Mouse (Mus musculus): ENCODE measurements around the gene Tshr.
"Not testable (repeated sequence)": the region's sequence is repeated elsewhere in the genome, so short reads cannot be mapped to it uniquely, and the experiment has no call there.

The Tshr gene

GRCm38 (mm10) chr12:91384281-91385017 is at the start of gene Tshr, which contains the start of gene Cep128:
TSS of gene Tshr (plus strand) at chr12:91384563.
TSS of gene Cep128 (minus strand) at chr12:91384409.
- DNase-seq (ENCODE audit: low spot score in 2 of 2) = peak; percentile 76 to 89

GRCm38 (mm10) chr12:91338656-91339055 is 45.7 kb upstream of the Tshr start:
- DNase-seq (ENCODE audit: low spot score in 2 of 2) = not testable (repeated sequence)

- DNase-seq (ENCODE audit: low spot score in 2 of 2) = no peak
Measured at GRCm38 (mm10) chr12:91353783-91354182, 30.6 kb upstream of the Tshr start.

- no peak for DNase-seq (ENCODE audit: low spot score in 2 of 2)
Measured at GRCm38 (mm10) chr12:91369173-91369572, 15.2 kb upstream of the Tshr start.

GRCm38 (mm10) chr12:91383516-91384264 is 673 bp upstream of the Tshr start:
- peak in 1 of 2 experiments; percentile 1 for DNase-seq (ENCODE audit: low spot score in 2 of 2)

GRCm38 (mm10) chr12:91400232-91401048 is 16.1 kb downstream of the Tshr start:
- peak; percentile 52 to 81 for DNase-seq (ENCODE audit: low spot score in 2 of 2)

- DNase-seq (ENCODE audit: low spot score in 2 of 2) = no peak
Measured at GRCm38 (mm10) chr12:91401049-91401352, 16.6 kb downstream of the Tshr start.

GRCm38 (mm10) chr12:91410306-91410705 is 25.9 kb downstream of the Tshr start:
- no peak for DNase-seq (ENCODE audit: low spot score in 2 of 2)

GRCm38 (mm10) chr12:91412461-91413182 is 28.3 kb downstream of the Tshr start:
- DNase-seq (ENCODE audit: low spot score in 2 of 2) = peak in 1 of 2 experiments; percentile 31

- no peak for DNase-seq (ENCODE audit: low spot score in 2 of 2)
Measured at GRCm38 (mm10) chr12:91415112-91415511, 30.7 kb downstream of the Tshr start.

- no peak for DNase-seq (ENCODE audit: low spot score in 2 of 2)
Measured at GRCm38 (mm10) chr12:91416828-91417227, 32.5 kb downstream of the Tshr start.

GRCm38 (mm10) chr12:91418791-91419190 is 34.4 kb downstream of the Tshr start:
- peak; percentile 36 to 63 for DNase-seq (ENCODE audit: low spot score in 2 of 2)

- DNase-seq (ENCODE audit: low spot score in 2 of 2) = no peak
Measured at GRCm38 (mm10) chr12:91421272-91421671, 36.9 kb downstream of the Tshr start.

GRCm38 (mm10) chr12:91423125-91423820 is 38.9 kb downstream of the Tshr start:
- DNase-seq (ENCODE audit: low spot score in 2 of 2) = no peak

GRCm38 (mm10) chr12:91426499-91426898 is 42.1 kb downstream of the Tshr start:
- DNase-seq (ENCODE audit: low spot score in 2 of 2) = no peak

- DNase-seq (ENCODE audit: low spot score in 2 of 2) = no peak
Measured at GRCm38 (mm10) chr12:91427129-91427528, 42.8 kb downstream of the Tshr start.

GRCm38 (mm10) chr12:91482195-91482733 is 97.9 kb downstream of the Tshr start:
- DNase-seq (ENCODE audit: low spot score in 2 of 2) = no peak

- DNase-seq (ENCODE audit: low spot score in 2 of 2) = no peak
Measured at GRCm38 (mm10) chr12:91486342-91486741, 102.0 kb downstream of the Tshr start.

- DNase-seq (ENCODE audit: low spot score in 2 of 2) = no peak
Measured at GRCm38 (mm10) chr12:91488406-91488805, 104.0 kb downstream of the Tshr start.

- no peak for DNase-seq (ENCODE audit: low spot score in 2 of 2)
Measured at GRCm38 (mm10) chr12:91495497-91496225, 111.3 kb downstream of the Tshr start.

Measured in cerebellum, postnatal 4 days (tissue).